Mouse (Mus musculus) Muller cell, postnatal 12 days (primary cell): ENCODE results near the gene Retreg1.
A peak's percentile ranks its signal among the peaks of the same experiment; 100 is the strongest.

Source experiments
- DNase-seq: peaks from one replicate; pipeline ENCODE4 v3.0.0-alpha.2; 2015; ENCODE audit errors: inconsistent ontology term

The Retreg1 gene

DNA sequence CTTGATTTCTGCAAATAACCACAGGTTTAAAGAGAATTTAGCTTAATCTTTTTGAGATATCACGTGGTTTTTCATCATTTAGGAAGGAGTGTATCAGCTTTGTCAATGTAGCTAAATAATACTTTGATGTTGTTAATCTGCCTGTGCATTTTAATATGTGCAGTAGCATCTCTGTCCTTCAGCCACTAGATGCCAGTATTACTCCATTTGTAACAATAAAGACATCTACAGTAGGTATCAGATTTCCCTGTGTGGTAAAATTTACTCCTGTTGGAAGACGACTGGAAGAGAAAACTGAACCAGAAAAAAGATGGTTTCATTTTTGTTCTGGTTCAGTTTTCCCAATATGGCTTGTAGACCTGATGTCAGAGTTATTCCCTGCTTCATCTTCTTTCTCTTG lies 152.5 kb downstream of the Retreg1 start:
- peak; percentile 47 for DNase-seq

DNA sequence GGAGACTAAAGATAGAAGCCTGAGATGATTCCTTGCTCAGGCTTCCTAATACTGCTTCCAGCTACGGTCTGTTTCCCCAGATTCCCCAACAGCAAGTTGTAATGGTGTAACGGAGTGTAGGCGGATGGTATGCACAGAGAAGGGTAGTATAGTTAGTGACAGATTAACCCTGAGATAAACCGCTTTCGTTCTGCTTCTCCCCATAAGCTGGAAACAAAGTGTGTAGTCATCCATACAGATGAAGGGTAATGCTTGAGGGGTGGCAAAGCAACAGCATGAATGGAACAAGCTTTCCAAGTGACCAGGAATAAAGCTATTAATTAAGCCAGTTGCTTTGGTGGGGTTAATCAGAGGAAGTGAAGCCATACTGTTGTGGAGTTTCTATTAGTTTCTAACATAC lies 156.6 kb downstream of the Retreg1 start:
- peak; percentile 43 for DNase-seq

DNA sequence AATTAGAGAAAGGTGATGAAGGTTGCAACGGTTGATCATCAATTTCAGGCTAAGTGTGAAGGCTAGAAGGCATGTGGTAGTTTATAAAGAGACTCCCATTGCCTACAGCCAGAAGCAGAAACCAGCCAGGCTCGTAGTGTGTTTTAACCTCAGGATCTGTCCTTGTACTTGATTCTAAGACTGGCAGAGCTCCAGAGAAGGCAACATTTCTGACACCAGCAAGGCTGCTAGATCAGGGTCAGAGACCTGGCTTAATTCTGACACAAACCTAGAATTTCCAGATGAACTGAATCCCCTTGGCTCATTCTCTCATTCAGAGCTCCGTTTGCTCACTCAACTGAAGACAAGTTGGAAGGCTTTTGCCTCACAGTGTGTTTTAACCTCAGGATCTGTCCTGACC lies 165.6 kb downstream of the Retreg1 start:
- DNase-seq: no peak

DNA sequence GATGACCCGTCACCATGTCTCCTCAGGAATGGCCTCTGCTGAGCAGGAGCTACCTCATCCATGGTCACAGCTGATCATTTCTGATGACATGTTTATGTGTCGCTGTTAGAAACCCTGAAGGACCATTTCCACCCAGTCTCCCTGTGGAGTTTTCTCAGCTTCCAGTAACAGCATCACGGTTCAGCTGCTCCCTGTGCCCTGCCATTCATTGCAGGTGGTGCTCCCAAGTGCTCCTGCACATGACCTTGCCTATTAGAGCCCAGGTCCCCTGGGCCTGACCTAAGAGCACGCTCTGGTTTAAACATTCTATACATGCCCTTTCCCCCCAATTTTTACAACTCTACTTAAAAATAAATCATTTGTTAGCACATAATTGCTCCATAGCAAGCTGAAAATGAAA lies 169.9 kb downstream of the Retreg1 start:
- DNase-seq: no peak

DNA sequence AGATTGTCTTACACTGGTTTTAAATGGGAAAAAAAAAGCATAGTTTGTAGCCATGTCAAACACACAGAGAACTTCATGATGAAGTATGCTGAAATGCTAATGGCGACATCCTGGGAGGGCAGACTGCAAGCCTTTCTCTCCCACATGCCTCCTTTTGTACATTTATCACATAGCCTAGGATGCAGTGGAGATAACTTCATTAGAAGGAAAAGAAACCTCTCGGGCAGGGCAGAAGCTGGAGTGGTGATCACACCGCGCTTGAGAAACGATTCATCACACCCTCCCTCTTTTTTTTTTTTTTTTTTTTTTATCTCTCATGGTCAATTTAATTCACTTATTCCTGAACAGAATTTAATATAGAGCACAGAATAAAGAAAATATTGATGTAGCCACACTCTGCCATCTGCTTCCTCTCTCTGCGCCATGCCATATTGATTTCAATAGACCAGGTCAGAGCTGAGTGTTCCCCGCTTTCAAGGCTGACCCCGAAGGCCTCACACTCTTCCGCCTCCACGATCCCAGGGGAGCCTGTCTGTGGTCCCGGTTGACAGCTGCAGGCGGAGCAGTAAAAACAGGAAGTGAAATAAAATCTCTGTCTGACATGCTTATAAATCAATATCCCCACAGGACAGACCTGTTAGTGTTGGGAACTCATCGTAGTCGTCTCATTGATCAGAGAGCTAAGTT lies 173.1 kb downstream of the Retreg1 start:
- DNase-seq: no peak

DNA sequence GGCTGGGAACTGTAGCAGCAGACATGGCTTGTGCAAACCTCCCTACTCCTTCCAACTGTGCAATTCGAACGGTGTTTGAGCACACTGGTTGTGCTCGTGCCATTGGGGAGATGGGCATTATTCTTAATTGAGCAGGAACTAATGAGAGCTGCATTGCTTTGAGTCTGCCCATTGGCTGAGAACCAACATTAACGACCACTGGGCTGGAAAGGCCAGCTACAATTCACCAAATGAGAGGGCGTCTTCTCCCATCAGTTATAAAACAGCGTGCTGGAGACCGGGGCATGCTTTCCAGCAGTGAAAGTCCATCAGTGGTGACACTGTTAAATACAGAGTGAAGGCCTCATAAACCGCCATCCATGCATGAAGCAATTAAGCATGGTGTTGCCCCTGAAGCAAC lies 178.7 kb downstream of the Retreg1 start:
- peak; percentile 55 for DNase-seq

DNA sequence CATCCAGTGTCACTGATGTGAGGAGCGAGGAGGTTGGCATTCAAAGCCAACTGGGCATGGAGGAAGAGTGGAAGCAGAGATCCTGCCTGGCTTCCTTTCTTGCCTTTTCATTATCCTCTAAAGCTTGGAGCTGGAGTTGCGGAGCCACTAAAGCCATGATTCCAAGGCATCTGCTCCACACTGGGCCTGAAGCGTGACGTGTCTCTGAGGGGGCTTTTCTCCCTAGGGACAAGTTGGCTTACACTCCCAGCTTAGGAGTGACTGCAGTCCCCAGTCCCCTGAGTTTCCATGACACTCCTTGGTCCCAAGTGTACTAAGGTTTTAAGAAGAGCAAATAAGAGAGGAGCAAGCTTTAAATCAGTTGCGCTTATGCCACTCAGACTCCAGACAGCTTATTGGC lies 179.7 kb downstream of the Retreg1 start:
- DNase-seq: no peak
